Mouse (Mus musculus): ENCODE data around the gene Fam170b. TPM values are rescaled to one million over a fixed set of nuclear protein-coding genes. Genes with fewer than 3 reads are reported as not detected.

Gene Fam170b
- polyA plus RNA-seq, 1 experiment, result not detected

DNA sequence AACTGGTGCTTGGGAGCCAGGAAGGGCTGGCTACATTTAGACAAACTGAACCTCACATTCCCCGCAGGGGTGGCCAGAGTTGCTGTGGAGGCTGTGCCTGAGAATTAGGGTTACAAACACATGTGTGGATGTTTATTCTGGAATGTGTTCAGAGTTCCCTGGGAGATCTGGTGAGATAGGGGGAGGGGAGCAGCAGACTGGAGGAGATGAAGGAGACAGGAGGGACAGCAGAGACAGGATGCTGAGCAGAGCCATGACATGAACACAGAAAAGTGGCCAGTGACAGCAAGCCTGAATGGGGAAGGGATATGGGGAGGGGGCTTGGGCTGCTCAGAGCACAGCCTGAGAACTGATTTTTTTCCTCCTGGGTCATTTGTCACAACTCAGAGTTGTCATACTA, 14.5 kb upstream of the Fam170b start:
- Histone ChIP-seq H3K27me3 (ENCODE audit: control insufficient read depth, insufficient read depth, low read length) (no peaks in the 10 kb centered on the region; the same call in 1 of the 2 replicates), H3K27ac (ENCODE audit: insufficient read depth, low read length) (no peak overlapping the region), H3K4me3 (replicated peaks; ENCODE audit: insufficient read depth, low read depth, low read length) (no peak overlapping the region), H3K4me1 (ENCODE audit: control insufficient read depth, insufficient read depth, low read length) (peaks cover 3% of the 10 kb centered on the region; the same call in 1 of the 2 replicates)
- DNase-seq, result no peak
- 81% methylated on average over 1 of the region's 1 CpGs for WGBS
- TF ChIP-seq CTCF (IDR thresholded peaks at IDR 0.05; ENCODE audit: borderline replicate concordance, insufficient read depth, low read depth, low read length) (no peak), POLR2A (IDR thresholded peaks at IDR 0.05; ENCODE audit: borderline replicate concordance, insufficient read depth, low read length) (no peak)

DNA sequence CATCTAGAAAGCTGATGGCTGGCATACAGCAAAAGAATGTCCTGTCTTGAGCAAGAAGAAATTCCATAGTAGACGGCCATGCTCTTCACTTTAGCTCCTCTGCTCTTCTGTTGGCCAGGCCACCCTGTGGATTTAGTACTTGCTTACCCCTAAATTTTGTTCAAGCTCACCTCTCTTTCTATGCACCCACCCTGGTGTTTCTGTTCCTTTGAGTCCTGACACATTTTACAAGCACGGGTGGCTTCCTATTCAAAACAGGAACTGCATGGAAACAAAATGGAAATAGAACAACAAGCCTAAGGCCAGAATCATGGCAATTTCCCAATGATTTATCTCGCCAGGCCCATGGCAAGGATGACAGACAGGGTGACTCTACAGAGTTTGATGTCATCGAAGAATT, 10.9 kb upstream of the Fam170b start:
- no peak for DNase-seq
- 87% methylated on average over 4 of the region's 4 CpGs for WGBS
- TF ChIP-seq POLR2A (IDR thresholded peaks at IDR 0.05; ENCODE audit: borderline replicate concordance, insufficient read depth, low read length), result no peak
- no peak for TF ChIP-seq CTCF (IDR thresholded peaks at IDR 0.05; ENCODE audit: borderline replicate concordance, insufficient read depth, low read depth, low read length)
- Histone ChIP-seq H3K4me3 (replicated peaks; ENCODE audit: insufficient read depth, low read depth, low read length) (no peak overlapping the region), H3K27me3 (ENCODE audit: control insufficient read depth, insufficient read depth, low read length) (no peaks in the 10 kb centered on the region; the same call in 1 of the 2 replicates), H3K4me1 (ENCODE audit: control insufficient read depth, insufficient read depth, low read length) (no peaks in the 10 kb centered on the region), H3K27ac (ENCODE audit: insufficient read depth, low read length) (no peak overlapping the region)

DNA sequence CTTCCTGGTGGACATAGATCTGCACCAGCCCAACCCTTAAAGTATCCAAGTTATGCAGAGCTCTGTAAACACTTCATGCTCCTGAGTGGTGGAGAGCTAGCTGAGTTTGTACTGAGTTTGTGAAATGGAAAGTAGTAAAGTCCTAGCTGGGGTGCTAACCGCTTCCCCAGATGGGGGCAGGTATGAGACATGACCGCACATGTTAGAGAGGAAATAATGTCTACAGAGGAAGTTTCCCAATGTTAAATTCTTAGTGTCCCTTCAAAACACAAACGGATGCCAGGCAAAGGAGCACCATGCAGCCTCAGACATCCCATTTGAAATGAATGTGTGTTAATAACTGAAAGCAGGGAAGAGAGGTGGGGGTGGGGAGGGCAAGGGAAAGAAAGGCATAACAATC, 9.9 kb upstream of the Fam170b start:
- DNase-seq, result no peak
- WGBS, result 84% methylated on average over 3 of the region's 3 CpGs
- Histone ChIP-seq H3K4me1 (ENCODE audit: control insufficient read depth, insufficient read depth, low read length) (no peaks in the 10 kb centered on the region), H3K27ac (ENCODE audit: insufficient read depth, low read length) (no peak overlapping the region), H3K27me3 (ENCODE audit: control insufficient read depth, insufficient read depth, low read length) (no peaks in the 10 kb centered on the region; the same call in 1 of the 2 replicates), H3K4me3 (replicated peaks; ENCODE audit: insufficient read depth, low read depth, low read length) (no peak overlapping the region)
- TF ChIP-seq POLR2A (IDR thresholded peaks at IDR 0.05; ENCODE audit: borderline replicate concordance, insufficient read depth, low read length), result no peak
- no peak for TF ChIP-seq CTCF (IDR thresholded peaks at IDR 0.05; ENCODE audit: borderline replicate concordance, insufficient read depth, low read depth, low read length)

- DNase-seq, result no peak
- WGBS, result 67% methylated on average over 14 of the region's 14 CpGs
- H3K27me3 ChIP-seq (ENCODE audit: control insufficient read depth, insufficient read depth, low read length), result no peaks in the 10 kb centered on the region; the same call in 1 of the 2 replicates
- TF ChIP-seq CTCF (IDR thresholded peaks at IDR 0.05; ENCODE audit: borderline replicate concordance, insufficient read depth, low read depth, low read length), result no peak
- TF ChIP-seq POLR2A (IDR thresholded peaks at IDR 0.05; ENCODE audit: borderline replicate concordance, insufficient read depth, low read length), result no peak
- H3K4me3 ChIP-seq (replicated peaks; ENCODE audit: insufficient read depth, low read depth, low read length), result no peak overlapping the region
- no peaks in the 10 kb centered on the region for H3K4me1 ChIP-seq (ENCODE audit: control insufficient read depth, insufficient read depth, low read length)
- H3K27ac ChIP-seq (ENCODE audit: insufficient read depth, low read length), result no peak overlapping the region
Observed at GRCm38 (mm10) chr14:32824267-32825150, 9.3 kb upstream of the Fam170b start.

DNA sequence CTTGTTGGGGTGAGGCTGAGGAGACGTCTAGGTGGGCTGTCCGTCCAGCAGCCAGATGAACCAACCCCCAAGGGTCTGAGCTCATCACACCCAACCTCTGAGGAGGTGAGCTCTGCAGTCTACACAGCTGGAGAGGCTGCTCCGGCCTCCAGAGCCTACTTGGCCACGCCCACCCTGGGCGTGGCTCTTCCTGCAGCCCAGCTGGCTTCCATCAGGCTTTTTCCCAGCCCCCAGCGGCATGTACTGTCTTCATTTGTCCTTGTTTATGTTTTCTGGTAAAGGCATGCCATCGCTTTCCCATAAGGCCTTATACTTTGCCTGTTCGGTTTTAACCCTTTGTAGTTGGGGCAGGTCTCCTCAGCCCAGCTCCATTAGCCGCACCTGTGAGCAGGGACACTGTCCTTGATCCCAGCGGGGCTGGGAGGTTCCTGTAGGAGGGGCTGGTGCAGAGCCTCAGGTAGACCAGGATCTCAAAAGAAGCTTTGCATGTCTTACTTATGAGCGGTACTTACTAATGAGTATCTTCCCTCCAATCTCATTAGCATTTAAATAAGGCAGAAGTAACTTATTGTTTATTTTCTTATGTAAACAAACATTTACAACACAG, 8.2 kb upstream of the Fam170b start:
- Histone ChIP-seq H3K4me1 (ENCODE audit: control insufficient read depth, insufficient read depth, low read length) (no peaks in the 10 kb centered on the region), H3K4me3 (replicated peaks; ENCODE audit: insufficient read depth, low read depth, low read length) (no peak overlapping the region), H3K27me3 (ENCODE audit: control insufficient read depth, insufficient read depth, low read length) (no peaks in the 10 kb centered on the region; the same call in 1 of the 2 replicates), H3K27ac (ENCODE audit: insufficient read depth, low read length) (no peak overlapping the region)
- no peak for DNase-seq
- WGBS, result 31% methylated on average over 11 of the region's 11 CpGs
- TF ChIP-seq CTCF (IDR thresholded peaks at IDR 0.05; ENCODE audit: borderline replicate concordance, insufficient read depth, low read depth, low read length), result no peak
- no peak for TF ChIP-seq POLR2A (IDR thresholded peaks at IDR 0.05; ENCODE audit: borderline replicate concordance, insufficient read depth, low read length)

DNA sequence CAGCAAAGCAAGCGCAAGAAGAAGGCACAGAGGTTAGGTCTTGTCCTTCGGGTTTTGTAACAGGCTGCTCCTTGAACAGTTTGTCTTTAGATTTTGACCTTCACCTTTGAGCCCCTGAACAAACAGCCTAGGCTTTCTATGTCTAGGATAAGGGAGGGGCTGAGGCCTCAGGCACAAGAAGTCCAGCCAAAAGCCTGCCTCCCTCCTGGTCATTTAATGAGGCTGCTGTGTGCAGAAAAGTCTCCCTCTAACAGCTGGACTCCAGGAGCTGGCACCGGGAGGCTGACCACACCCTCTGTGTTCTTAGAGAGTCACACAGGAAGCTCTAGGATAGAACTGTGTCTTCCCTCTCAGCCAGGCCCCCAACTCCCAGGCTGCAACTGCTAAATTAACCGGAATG, 6.6 kb upstream of the Fam170b start:
- Histone ChIP-seq H3K4me1 (ENCODE audit: control insufficient read depth, insufficient read depth, low read length) (no peaks in the 10 kb centered on the region), H3K27me3 (ENCODE audit: control insufficient read depth, insufficient read depth, low read length) (no peaks in the 10 kb centered on the region; the same call in 1 of the 2 replicates), H3K27ac (ENCODE audit: insufficient read depth, low read length) (no peak overlapping the region), H3K4me3 (replicated peaks; ENCODE audit: insufficient read depth, low read depth, low read length) (no peak overlapping the region)
- no peak for DNase-seq
- 62% methylated on average over 4 of the region's 4 CpGs for WGBS
- TF ChIP-seq POLR2A (IDR thresholded peaks at IDR 0.05; ENCODE audit: borderline replicate concordance, insufficient read depth, low read length), result no peak
- no peak for TF ChIP-seq CTCF (IDR thresholded peaks at IDR 0.05; ENCODE audit: borderline replicate concordance, insufficient read depth, low read depth, low read length)

DNA sequence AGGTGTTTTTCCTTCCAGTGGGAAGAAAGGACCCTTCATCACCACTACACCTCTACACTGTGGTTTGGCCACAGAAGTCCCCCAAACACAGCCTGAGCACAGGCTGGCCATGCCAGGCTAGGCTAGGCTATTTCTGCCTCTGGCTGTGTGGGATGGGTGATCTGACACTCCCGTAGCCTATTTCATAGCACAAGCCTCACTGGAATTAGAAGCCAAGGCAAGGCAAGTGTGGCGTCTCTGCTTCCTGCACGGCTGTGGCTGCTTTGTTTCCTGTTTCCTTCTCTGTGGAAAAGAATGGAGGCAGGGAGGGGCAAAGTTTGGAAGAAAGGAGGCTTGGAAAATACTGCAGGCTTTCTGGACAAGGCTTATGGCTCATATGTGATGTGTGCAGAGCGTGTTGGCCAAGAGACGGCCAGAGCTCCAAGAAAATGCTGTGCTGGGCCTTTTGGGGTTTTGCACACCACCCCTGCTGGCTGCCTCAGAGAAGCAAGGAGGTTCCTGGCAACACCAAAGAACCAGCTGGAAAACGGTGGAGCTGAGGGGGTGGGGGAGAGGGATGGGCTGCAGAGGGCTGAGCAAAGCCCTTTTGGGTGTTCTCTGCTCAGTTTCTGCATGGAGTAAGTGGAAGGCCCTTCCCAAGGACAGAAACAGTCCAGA, 5.6 kb upstream of the Fam170b start:
- 37% methylated on average over 6 of the region's 6 CpGs for WGBS
- TF ChIP-seq POLR2A (IDR thresholded peaks at IDR 0.05; ENCODE audit: borderline replicate concordance, insufficient read depth, low read length) (no peak), CTCF (IDR thresholded peaks at IDR 0.05; ENCODE audit: borderline replicate concordance, insufficient read depth, low read depth, low read length) (no peak)
- no peak overlapping the region for H3K4me3 ChIP-seq (replicated peaks; ENCODE audit: insufficient read depth, low read depth, low read length)
- H3K27me3 ChIP-seq (ENCODE audit: control insufficient read depth, insufficient read depth, low read length), result no peaks in the 10 kb centered on the region; the same call in 1 of the 2 replicates
- H3K4me1 ChIP-seq (ENCODE audit: control insufficient read depth, insufficient read depth, low read length), result no peaks in the 10 kb centered on the region
- H3K27ac ChIP-seq (ENCODE audit: insufficient read depth, low read length), result no peak overlapping the region
- DNase-seq, result no peak
